Mouse (Mus musculus): ENCODE measurements at regions not wholly inside any gene's neighbourhood (a gene's known extent, or its start where the extent isn't known, plus 50 kb on each side); places are given as distances from the start of the nearest gene placed in this dataset.

DNA sequence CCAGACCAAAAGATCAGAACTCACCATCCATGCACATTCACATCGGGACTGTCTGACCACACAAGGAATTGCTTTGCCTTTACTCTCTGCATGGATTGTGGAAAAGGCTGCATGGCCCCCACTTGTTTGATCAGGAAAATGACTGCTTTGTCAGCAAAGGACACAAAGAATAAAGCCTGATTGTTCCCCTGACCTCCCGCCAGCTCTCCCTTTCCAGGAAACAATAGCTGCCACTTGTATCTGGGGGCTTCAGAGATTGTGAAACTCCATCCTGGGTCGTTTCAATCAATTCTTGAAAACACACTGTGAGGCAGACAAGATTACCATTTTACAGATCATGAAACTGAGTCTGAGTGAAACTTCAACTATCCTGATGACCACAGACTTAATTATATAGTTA is 70.7 kb downstream of the Zic3 start:
- no peak overlapping the region for H3K4me3 ChIP-seq
- H3K4me2 ChIP-seq: no peak overlapping the region
- H3K9ac ChIP-seq: no peak overlapping the region
- WGBS (ENCODE audit: insufficient replicate concordance): 47% methylated on average over 3 of the region's 3 CpGs
- H3K9me3 ChIP-seq (replicated peaks): no peaks in the 10 kb centered on the region
- H3K27ac ChIP-seq: no peak overlapping the region
- no peak for ATAC-seq
- no peaks in the 10 kb centered on the region for H3K27me3 ChIP-seq (replicated peaks)
- no peaks in the 10 kb centered on the region for H3K36me3 ChIP-seq
- H3K4me1 ChIP-seq: no peaks in the 10 kb centered on the region

- H3K4me1 ChIP-seq: no peaks in the 10 kb centered on the region
- H3K4me2 ChIP-seq: no peak overlapping the region
- H3K36me3 ChIP-seq: no peaks in the 10 kb centered on the region
- H3K9ac ChIP-seq: no peak overlapping the region
- no peak overlapping the region for H3K27ac ChIP-seq
- H3K9me3 ChIP-seq (replicated peaks): no peaks in the 10 kb centered on the region
- ATAC-seq: no peak
- H3K4me3 ChIP-seq: no peak overlapping the region
- 75% methylated on average over 8 of the region's 8 CpGs for WGBS (ENCODE audit: insufficient replicate concordance)
- H3K27me3 ChIP-seq (replicated peaks): no peaks in the 10 kb centered on the region
Measured at GRCm38 (mm10) chrX:58117761-58118426, 95.4 kb downstream of the Zic3 start.

GRCm38 (mm10) chrX:58155371-58156124 is 133.0 kb downstream of the Zic3 start:
- Histone ChIP-seq H3K27me3 (replicated peaks) (no peaks in the 10 kb centered on the region), H3K27ac (no peak overlapping the region), H3K9ac (no peak overlapping the region), H3K9me3 (replicated peaks) (no peaks in the 10 kb centered on the region), H3K4me3 (no peak overlapping the region), H3K4me1 (no peaks in the 10 kb centered on the region), H3K36me3 (no peaks in the 10 kb centered on the region), H3K4me2 (0 out of 2 replicates have a peak overlapping the region, but pooled peaks have one; percentile 16)
- WGBS (ENCODE audit: insufficient replicate concordance): 32% methylated on average over 20 of the region's 20 CpGs
- ATAC-seq: no peak

GRCm38 (mm10) chrX:58157361-58157760 is 134.9 kb downstream of the Zic3 start:
- no peak overlapping the region for H3K27ac ChIP-seq
- no peak overlapping the region for H3K4me2 ChIP-seq
- H3K9me3 ChIP-seq (replicated peaks): no peaks in the 10 kb centered on the region
- no peaks in the 10 kb centered on the region for H3K27me3 ChIP-seq (replicated peaks)
- no peak for ATAC-seq
- H3K4me3 ChIP-seq: no peak overlapping the region
- no peaks in the 10 kb centered on the region for H3K36me3 ChIP-seq
- no peak overlapping the region for H3K9ac ChIP-seq
- WGBS (ENCODE audit: insufficient replicate concordance): 35% methylated on average over 5 of the region's 5 CpGs
- no peaks in the 10 kb centered on the region for H3K4me1 ChIP-seq

DNA sequence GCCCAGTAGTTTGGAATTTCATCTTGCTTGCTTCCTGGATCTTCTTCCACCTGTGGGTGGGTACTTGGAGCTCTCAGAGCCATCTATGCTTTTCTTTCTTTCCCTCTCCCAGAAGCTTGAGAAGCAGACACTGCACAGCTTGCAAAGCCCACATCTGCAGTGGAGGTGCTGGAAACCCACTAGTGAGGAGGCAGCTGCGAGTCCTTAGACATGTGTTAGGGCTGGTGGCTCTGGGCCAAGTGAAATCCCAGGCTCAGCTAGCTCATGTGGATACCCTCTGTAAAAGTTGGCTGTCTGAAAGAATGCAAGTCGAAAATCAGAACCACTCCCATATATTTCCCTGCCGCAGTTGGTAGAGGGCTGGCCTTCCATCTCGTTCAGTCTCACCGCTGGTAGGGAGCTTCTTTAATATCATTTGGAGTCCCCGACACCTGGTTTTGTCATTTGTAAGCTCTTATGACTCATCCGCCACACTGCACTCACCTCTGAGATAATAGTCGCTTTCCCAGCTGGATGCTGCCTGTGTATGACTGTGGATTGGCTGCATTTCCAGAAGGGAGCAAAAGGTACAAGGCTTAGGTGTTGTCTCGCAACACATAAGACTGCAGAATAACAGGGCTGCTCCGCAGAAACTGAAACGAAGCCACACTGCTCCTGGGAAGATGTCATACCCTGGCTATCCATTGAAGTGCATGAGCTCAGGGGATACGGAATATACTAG is 143.8 kb downstream of the Zic3 start:
- no peak for ATAC-seq
- no peaks in the 10 kb centered on the region for H3K4me1 ChIP-seq

DNA sequence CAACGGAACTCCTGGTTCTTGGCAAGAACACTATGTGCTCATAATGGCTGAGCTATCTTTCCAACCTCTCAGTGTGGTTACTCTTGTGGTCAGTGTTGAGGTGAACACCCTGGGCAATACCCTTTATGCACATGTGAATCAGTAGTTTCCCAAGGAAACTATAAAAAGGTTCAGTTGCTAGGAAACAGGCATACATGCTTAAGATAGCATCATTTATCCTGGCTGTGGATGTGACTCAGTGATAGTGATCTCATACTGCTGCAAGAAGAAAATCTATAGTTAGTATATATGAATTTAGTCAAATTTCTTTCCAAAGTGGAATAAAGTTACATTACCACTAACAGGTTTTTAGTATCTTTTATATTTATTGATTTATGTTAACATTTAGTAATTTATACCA is 151.8 kb downstream of the Zic3 start:
- H3K4me2 ChIP-seq: no peak overlapping the region
- no peak overlapping the region for H3K27ac ChIP-seq
- H3K9me3 ChIP-seq (replicated peaks): no peaks in the 10 kb centered on the region
- no peaks in the 10 kb centered on the region for H3K36me3 ChIP-seq
- H3K4me3 ChIP-seq: no peak overlapping the region
- H3K9ac ChIP-seq: no peak overlapping the region
- no peaks in the 10 kb centered on the region for H3K27me3 ChIP-seq (replicated peaks)
- WGBS (ENCODE audit: insufficient replicate concordance): 50% methylated on average over 1 of the region's 1 CpGs
- H3K4me1 ChIP-seq: no peaks in the 10 kb centered on the region
- no peak for ATAC-seq

More for the DNA sequence above, 143.8 kb downstream of the Zic3 start:
- H3K9ac ChIP-seq: no peak overlapping the region
- H3K27ac ChIP-seq: no peak overlapping the region
- WGBS (ENCODE audit: insufficient replicate concordance): 63% methylated on average over 12 of the region's 12 CpGs
- no peak overlapping the region for H3K4me2 ChIP-seq
- H3K36me3 ChIP-seq: no peaks in the 10 kb centered on the region
- no peaks in the 10 kb centered on the region for H3K9me3 ChIP-seq (replicated peaks)
- no peak overlapping the region for H3K4me3 ChIP-seq
- no peaks in the 10 kb centered on the region for H3K27me3 ChIP-seq (replicated peaks)

Data from liver, embryonic 12.5 days (tissue).